ENCODE assay signal across 21 mouse cellular contexts in genomic region chr5:148942957-148943356, GRCm38 (mm10). TPM values are rescaled to one million over a fixed set of nuclear protein-coding genes. Genes with fewer than 3 reads are reported as not detected.
A peak's percentile ranks its signal among the peaks of the same experiment; 100 is the strongest.
DNase-seq lines count a peak whose midpoint lies in the region; ATAC-seq and TF ChIP-seq lines count a peak whose summit lies in the region.
"Had no signal": no experiment of that assay in that cellular context is flagged by ENCODE, and none has a peak within 500 bp of the region (broad histone marks: within the 10 kb centered on the region; RNA-seq: fewer than 3 reads in every experiment).

No protein-coding gene starts in this region.

- no peak overlapping the region for H3K4me3 ChIP-seq in forebrain, postnatal 0 days (ENCODE audit: low read depth, low read length)
- no peak overlapping the region for H3K4me3 ChIP-seq in forebrain, embryonic 14.5 days (ENCODE audit: low read depth, low read length)
- no peak overlapping the region for H3K4me3 ChIP-seq in midbrain, embryonic 14.5 days (replicated peaks; ENCODE audit: low read depth, low read length)
- no peak overlapping the region for H3K4me3 ChIP-seq in midbrain, embryonic 13.5 days (replicated peaks)
- H3K4me3 ChIP-seq in MEL (ENCODE audit: control insufficient read depth in 1 of 2, insufficient read depth in 1 of 2, low read depth in 2 of 2, low read length in 2 of 2): no peak overlapping the region
- H3K4me3 ChIP-seq in neural tube, embryonic 14.5 days (ENCODE audit: low read depth, low read length): no peak overlapping the region
- H3K4me3 ChIP-seq: embryonic facial prominence, embryonic 12.5 days had no signal

- no peak overlapping the region for H3K9ac ChIP-seq in forebrain, postnatal 0 days
- no peak overlapping the region for H3K9ac ChIP-seq in forebrain, embryonic 14.5 days (ENCODE audit: low read length)
- no peak overlapping the region for H3K9ac ChIP-seq in midbrain, embryonic 14.5 days (replicated peaks; ENCODE audit: low read length)
- H3K9ac ChIP-seq in midbrain, embryonic 13.5 days (replicated peaks): no peak overlapping the region
- no peak overlapping the region for H3K9ac ChIP-seq in MEL (ENCODE audit: control insufficient read depth, low read depth, low read length, poor library complexity, severe bottlenecking)
- no peak overlapping the region for H3K9ac ChIP-seq in neural tube, embryonic 14.5 days (replicated peaks; ENCODE audit: low read depth, low read length)
- H3K9ac ChIP-seq: embryonic facial prominence, embryonic 12.5 days had no signal

- H3K4me1 ChIP-seq in forebrain, postnatal 0 days (ENCODE audit: insufficient read depth): no peaks in the 10 kb centered on the region
- H3K4me1 ChIP-seq in forebrain, embryonic 14.5 days (ENCODE audit: control insufficient read depth, insufficient read depth, low read length): no peaks in the 10 kb centered on the region
- 0 out of 2 replicates have a peak, but pooled peaks cover 5% of the 10 kb centered on the region for H3K4me1 ChIP-seq in midbrain, embryonic 14.5 days (ENCODE audit: control insufficient read depth, insufficient read depth, low read length)
- peaks cover 14% of the 10 kb centered on the region for H3K4me1 ChIP-seq in midbrain, embryonic 13.5 days (replicated peaks)
- H3K4me1 ChIP-seq in MEL (ENCODE audit: control insufficient read depth in 1 of 2, insufficient read depth in 2 of 2, low read length in 2 of 2): no peaks in the 10 kb centered on the region; a peak in 1 of 4 replicates
- no peaks in the 10 kb centered on the region for H3K4me1 ChIP-seq in neural tube, embryonic 14.5 days (ENCODE audit: control insufficient read depth, insufficient read depth, low read length)
- H3K4me1 ChIP-seq: embryonic facial prominence, embryonic 12.5 days had no signal

- H3K79me2 ChIP-seq in MEL (ENCODE audit: control insufficient read depth, insufficient read depth, low read length, poor library complexity): no peaks in the 10 kb centered on the region

- no peak for ATAC-seq in forebrain, postnatal 0 days
- ATAC-seq in forebrain, embryonic 14.5 days: no peak
- ATAC-seq in midbrain, embryonic 14.5 days (ENCODE audit: low FRiP score, low TSS enrichment): no peak
- no peak for ATAC-seq in midbrain, embryonic 13.5 days
- ATAC-seq in neural tube, embryonic 14.5 days (ENCODE audit: low read depth): peak; percentile 29; the same call in 1 of the 2 replicates
- ATAC-seq: inflammation-experienced regulatory T-cells, adult 6 months had no signal

- no peak for TF ChIP-seq POLR2A in MEL (IDR thresholded peaks at IDR 0.05; ENCODE audit: control insufficient read depth in 1 of 2, insufficient read depth in 1 of 2, low read depth in 1 of 2, low read length in 2 of 2, poor library complexity in 1 of 2)

- H3K27me3 ChIP-seq in forebrain, postnatal 0 days (ENCODE audit: insufficient read depth, low read length): no peaks in the 10 kb centered on the region
- no peaks in the 10 kb centered on the region for H3K27me3 ChIP-seq in forebrain, embryonic 14.5 days (replicated peaks; ENCODE audit: control insufficient read depth, insufficient read depth, low read length)
- H3K27me3 ChIP-seq in midbrain, embryonic 14.5 days (ENCODE audit: control insufficient read depth, insufficient read depth, low read length): no peaks in the 10 kb centered on the region
- H3K27me3 ChIP-seq in midbrain, embryonic 13.5 days: no peaks in the 10 kb centered on the region
- H3K27me3 ChIP-seq in MEL (ENCODE audit: control insufficient read depth in 1 of 2, insufficient read depth in 2 of 2, low read length in 2 of 2): no peaks in the 10 kb centered on the region
- H3K27me3 ChIP-seq in neural tube, embryonic 14.5 days (ENCODE audit: control insufficient read depth, insufficient read depth, low read length): no peaks in the 10 kb centered on the region
- H3K27me3 ChIP-seq: embryonic facial prominence, embryonic 12.5 days had no signal

- peak; percentile 36; the same call in 1 of the 2 replicates for TF ChIP-seq CTCF in forebrain, postnatal 0 days (IDR thresholded peaks at IDR 0.05; ENCODE audit: low read depth)
- peak; percentile 18 to 37 (median 20); a peak in 4 of 6 replicates for TF ChIP-seq CTCF in MEL (IDR thresholded peaks at IDR 0.05 in 2 of 3, conservative IDR thresholded peaks at IDR 0.05 in 1 of 3; ENCODE audit: control insufficient read depth in 1 of 3, insufficient read depth in 1 of 3, low read depth in 2 of 3, low read length in 3 of 3, poor library complexity in 1 of 3, severe bottlenecking in 1 of 3)

- no peak overlapping the region for H3K27ac ChIP-seq in forebrain, postnatal 0 days (ENCODE audit: low read depth, low read length)
- H3K27ac ChIP-seq in forebrain, embryonic 14.5 days (ENCODE audit: low read depth, low read length): no peak overlapping the region
- no peak overlapping the region for H3K27ac ChIP-seq in midbrain, embryonic 14.5 days (replicated peaks; ENCODE audit: low read depth, low read length)
- H3K27ac ChIP-seq in midbrain, embryonic 13.5 days: no peak overlapping the region
- H3K27ac ChIP-seq in MEL (ENCODE audit: control insufficient read depth, low read depth, low read length): no peak overlapping the region
- no peak overlapping the region; the same call in 1 of the 2 replicates for H3K27ac ChIP-seq in neural tube, embryonic 14.5 days (ENCODE audit: low read depth, low read length)
- H3K27ac ChIP-seq: embryonic facial prominence, embryonic 12.5 days had no signal

- DNase-seq in forebrain, postnatal 0 days: no peak
- DNase-seq in forebrain, embryonic 14.5 days (ENCODE audit: low spot score): no peak
- DNase-seq in midbrain, embryonic 14.5 days: peak; percentile 42
- DNase-seq in MEL (ENCODE audit: low read depth, low spot score): no peak
- DNase-seq in adrenal gland, postnatal 14 days: no peak
- no peak for DNase-seq in right cerebral cortex, postnatal 14 days
- DNase-seq: adrenal gland, postnatal 25 days; cerebellum, adult 8-10 months; gastrocnemius, postnatal 36 days; heart, postnatal 14 days; kidney, adult 9 months had no signal

- WGBS in forebrain, postnatal 0 days: 57% methylated on average over 11 of the region's 11 CpGs
- WGBS in forebrain, embryonic 14.5 days: 60% methylated on average over 11 of the region's 11 CpGs
- WGBS in midbrain, embryonic 14.5 days: 43% methylated on average over 11 of the region's 11 CpGs
- WGBS in midbrain, embryonic 13.5 days: 49% methylated on average over 11 of the region's 11 CpGs
- 43% methylated on average over 11 of the region's 11 CpGs for WGBS in neural tube, embryonic 14.5 days

- no peak overlapping the region for H3K4me2 ChIP-seq in forebrain, postnatal 0 days (ENCODE audit: low read depth)
- H3K4me2 ChIP-seq in forebrain, embryonic 14.5 days (ENCODE audit: low read length): no peak overlapping the region
- H3K4me2 ChIP-seq in midbrain, embryonic 14.5 days (ENCODE audit: low read length): no peak overlapping the region
- no peak overlapping the region for H3K4me2 ChIP-seq in midbrain, embryonic 13.5 days (replicated peaks)
- no peak overlapping the region for H3K4me2 ChIP-seq in neural tube, embryonic 14.5 days (ENCODE audit: low read depth, low read length)
- H3K4me2 ChIP-seq: embryonic facial prominence, embryonic 12.5 days; heart, embryonic 11.5 days had no signal

- TF ChIP-seq EP300 in MEL (IDR thresholded peaks at IDR 0.05; ENCODE audit: low read depth in 1 of 2, low read length in 2 of 2): no peak

- H3K36me3 ChIP-seq in forebrain, postnatal 0 days (ENCODE audit: insufficient read depth): no peaks in the 10 kb centered on the region
- H3K36me3 ChIP-seq in forebrain, embryonic 14.5 days (ENCODE audit: control insufficient read depth, insufficient read depth, low read length): no peaks in the 10 kb centered on the region
- H3K36me3 ChIP-seq in midbrain, embryonic 14.5 days (ENCODE audit: control insufficient read depth, insufficient read depth, low read length): no peaks in the 10 kb centered on the region
- no peaks in the 10 kb centered on the region for H3K36me3 ChIP-seq in midbrain, embryonic 13.5 days
- H3K36me3 ChIP-seq in MEL (ENCODE audit: control insufficient read depth in 1 of 2, insufficient read depth in 2 of 2, low read length in 2 of 2): no peaks in the 10 kb centered on the region; a peak in 1 of 4 replicates
- H3K36me3 ChIP-seq in neural tube, embryonic 14.5 days (ENCODE audit: control insufficient read depth, insufficient read depth, low read length): no peaks in the 10 kb centered on the region
- H3K36me3 ChIP-seq: embryonic facial prominence, embryonic 12.5 days; G1E had no signal

- TF ChIP-seq RAD21 in MEL (IDR thresholded peaks at IDR 0.05; ENCODE audit: low read depth, low read length): no peak; the same call in 1 of the 2 replicates

- no peaks in the 10 kb centered on the region; the same call in 1 of the 2 replicates for H3K9me3 ChIP-seq in forebrain, postnatal 0 days (ENCODE audit: low read length)
- H3K9me3 ChIP-seq in forebrain, embryonic 14.5 days (replicated peaks; ENCODE audit: control insufficient read depth, low read length): 0 out of 2 replicates have a peak, but pooled peaks cover 4% of the 10 kb centered on the region
- H3K9me3 ChIP-seq in midbrain, embryonic 14.5 days (ENCODE audit: control insufficient read depth, low read length): no peaks in the 10 kb centered on the region
- H3K9me3 ChIP-seq in midbrain, embryonic 13.5 days: peaks cover 2% of the 10 kb centered on the region; the same call in 1 of the 2 replicates
- no peaks in the 10 kb centered on the region for H3K9me3 ChIP-seq in MEL (replicated peaks; ENCODE audit: insufficient read depth, low read length)
- no peaks in the 10 kb centered on the region for H3K9me3 ChIP-seq in neural tube, embryonic 14.5 days (ENCODE audit: control insufficient read depth, low read length)
- H3K9me3 ChIP-seq: embryonic facial prominence, embryonic 12.5 days had no signal

RNA-seq across cellular contexts. Expression of gene Katnal1, which starts 13.8 kb away (rescaled TPM):
- 45.0 and 47.9 TPM in 2 replicates for total RNA-seq in forebrain, postnatal 0 days (2014; rRNA removed)
- 18.0 and 24.0 TPM in 2 replicates for polyA plus RNA-seq in forebrain, postnatal 0 days (2015; fragmentation: Nextera tagmentation; extraction: Ambion mirVana)
- 30.6 and 34.0 TPM in 2 replicates for polyA plus RNA-seq in forebrain, embryonic 14.5 days (2014; fragmentation: Nextera tagmentation; extraction: Ambion mirVana)
- polyA plus RNA-seq in midbrain, embryonic 14.5 days (2014; fragmentation: Nextera tagmentation; extraction: Ambion mirVana): 30.9 and 42.8 TPM in 2 replicates
- polyA plus RNA-seq in midbrain, embryonic 13.5 days (2015; fragmentation: Nextera tagmentation; extraction: Ambion mirVana): 39.3 and 39.5 TPM in 2 replicates
- total RNA-seq in MEL (2012; rRNA removed): 13.6 and 14.8 TPM in 2 replicates
- 10 to 100 TPM in 1 of 2 experiments, not detected in 1; 12.8 TPM for polyA plus RNA-seq in MEL (2012; ENCODE audit: insufficient read depth in 1 of 2, insufficient read length in 2 of 2, low read depth in 1 of 2, low replicate concordance in 2 of 2, missing spikeins in 1 of 2)
- polyA plus RNA-seq in neural tube, embryonic 14.5 days (2014; fragmentation: Nextera tagmentation; extraction: Ambion mirVana): 42.3 and 44.5 TPM in 2 replicates
- 7.2 and 7.6 TPM in 2 replicates for total RNA-seq in adrenal gland, postnatal 14 days (2021)
- polyA plus RNA-seq: G1E had no signal

RNA-seq across cellular contexts. Expression of gene Gm42791, which starts 52.0 kb away (rescaled TPM):
- total RNA-seq in forebrain, postnatal 0 days (2014; rRNA removed): not detected in 2 replicates
- polyA plus RNA-seq in forebrain, postnatal 0 days (2015; fragmentation: Nextera tagmentation; extraction: Ambion mirVana): 2.0 and 5.7 TPM in 2 replicates
- 8.4 TPM in 1 of 2 replicates, not detected in the other for polyA plus RNA-seq in forebrain, embryonic 14.5 days (2014; fragmentation: Nextera tagmentation; extraction: Ambion mirVana)
- polyA plus RNA-seq in midbrain, embryonic 14.5 days (2014; fragmentation: Nextera tagmentation; extraction: Ambion mirVana): not detected in 2 replicates
- 2.0 and 3.6 TPM in 2 replicates for polyA plus RNA-seq in midbrain, embryonic 13.5 days (2015; fragmentation: Nextera tagmentation; extraction: Ambion mirVana)
- total RNA-seq in MEL (2012; rRNA removed): 1.2 TPM in 1 of 2 replicates, not detected in the other
- polyA plus RNA-seq in MEL (2012; ENCODE audit: insufficient read depth in 1 of 2, insufficient read length in 2 of 2, low read depth in 1 of 2, low replicate concordance in 2 of 2, missing spikeins in 1 of 2): 1 to 10 TPM in 1 of 2 experiments, not detected in 1; 2.1 TPM
- not detected in 2 replicates for polyA plus RNA-seq in neural tube, embryonic 14.5 days (2014; fragmentation: Nextera tagmentation; extraction: Ambion mirVana)
- 5.6 and 6.2 TPM in 2 replicates for total RNA-seq in adrenal gland, postnatal 14 days (2021)
- total RNA-seq: common myeloid progenitor, adult 5-6 weeks; G1E had no signal
- polyA plus RNA-seq: G1E; heart, embryonic 11.5 days; inflammation-experienced regulatory T-cells, adult 6 months; small intestine, adult 2 months; thymus, adult 2 months; urinary bladder, adult 2 months had no signal
